Mouse (Mus musculus) heart, embryonic 11.5 days (tissue): ENCODE data around the gene 4930442H23Rik. TPM values are rescaled to one million over a fixed set of nuclear protein-coding genes. Genes with fewer than 3 reads are reported as not detected.
A peak's percentile ranks its signal among the peaks of the same experiment; 100 is the strongest.

Experiments
- ATAC-seq: fragments of 200-750 bp; cut with Nextera tagmentation; replicated peaks from 2 replicates; pipeline ENCODE4 v1.8.0; 2017; ENCODE audit warnings: moderate library complexity; ENCODE audit not compliant: insufficient number of reproducible peaks, low FRiP score, low TSS enrichment
- H3K27ac ChIP-seq: fragments of 300-500 bp; sonication (generic); 2 replicates; pipeline ENCODE4 v1.5.1; 2014; ENCODE audit warnings: mild to moderate bottlenecking, low read depth, low read length
- H3K27me3 ChIP-seq: fragments of 300-500 bp; sonication (generic); 2 replicates; pipeline ENCODE4 v1.6.1; 2014; ENCODE audit warnings: mild to moderate bottlenecking, low read length, mixed read lengths; ENCODE audit not compliant: control insufficient read depth, insufficient read depth
- H3K36me3 ChIP-seq: fragments of 300-500 bp; sonication (generic); 2 replicates; pipeline ENCODE4 v1.6.1; 2014; ENCODE audit warnings: mild to moderate bottlenecking, low read length, moderate library complexity, mixed read lengths; ENCODE audit not compliant: control insufficient read depth, insufficient read depth
- H3K4me1 ChIP-seq: fragments of 300-500 bp; sonication (generic); 2 replicates; pipeline ENCODE4 v1.6.1; 2014; ENCODE audit warnings: low read length; ENCODE audit not compliant: control insufficient read depth, insufficient read depth
- H3K4me2 ChIP-seq: fragments of 300-500 bp; sonication (generic); 2 replicates; pipeline ENCODE4 v1.6.1; 2014; ENCODE audit warnings: mild to moderate bottlenecking, moderate library complexity
- H3K4me3 ChIP-seq: fragments of 300-500 bp; sonication (generic); 2 replicates; pipeline ENCODE4 v1.5.1; 2014; ENCODE audit warnings: low read depth, low read length
- H3K9ac ChIP-seq: fragments of 300-500 bp; sonication (generic); 2 replicates; pipeline ENCODE4 v1.6.1; 2014; ENCODE audit warnings: mild to moderate bottlenecking, low read depth, low read length, moderate library complexity
- H3K9me3 ChIP-seq: fragments of 300-500 bp; sonication (generic); replicated peaks from 2 replicates; pipeline ENCODE4 v1.6.1; 2016; ENCODE audit warnings: low read length; ENCODE audit not compliant: control insufficient read depth
- WGBS: fragments of 180-500 bp; shearing (Covaris S2); extraction: QIAGEN DNeasy Blood & Tissue Kit; methylation state at CpG from one replicate; pipeline ENCODE4 v1.1.7; 2014; ENCODE audit not compliant: insufficient replicate concordance; 5-methylcytosine and 5-hydroxymethylcytosine counted together
- polyA plus RNA-seq: library from polyadenylated mRNA; unstranded; fragments of >200 nt; fragmentation: Nextera tagmentation; extraction: Ambion mirVana; gene quantifications from 2 replicates; pipeline ENCODE4 v1.2.1, GENCODE M21; 2014

Gene 4930442H23Rik
- polyA plus RNA-seq, 1 experiment from 2014 or later: 0.21 TPM

GRCm38 (mm10) chr10:81135831-81136705 lies 47.6 kb downstream of the 4930442H23Rik start:
- Histone ChIP-seq H3K36me3 (no peaks in the 10 kb centered on the region), H3K4me3 (peak overlapping the region; percentile 68), H3K27me3 (peaks cover 15% of the 10 kb centered on the region), H3K9me3 (no peaks in the 10 kb centered on the region), H3K27ac (peak overlapping the region; percentile 94), H3K4me1 (peaks cover 26% of the 10 kb centered on the region), H3K4me2 (peak overlapping the region; percentile 96), H3K9ac (peak overlapping the region; percentile 87)
- under 1% methylated on average over 64 of the region's 86 CpGs for WGBS
- peak; percentile 31 for ATAC-seq

- ATAC-seq: no peak
- Histone ChIP-seq H3K4me1 (peaks cover 17% of the 10 kb centered on the region), H3K9me3 (no peaks in the 10 kb centered on the region), H3K27ac (peak within 1 kb of the TSS; percentile 94), H3K9ac (peak within 1 kb of the TSS; percentile 87), H3K27me3 (peaks cover 15% of the 10 kb centered on the region), H3K4me2 (peak within 1 kb of the TSS; percentile 96), H3K4me3 (peak within 1 kb of the TSS; percentile 68), H3K36me3 (no peaks in the 10 kb centered on the region)
- WGBS: 3% methylated on average over 40 of the region's 41 CpGs
These were observed 48.5 kb downstream of the 4930442H23Rik start, which contains the start of gene Zbtb7a for GRCm38 (mm10) chr10:81134966-81135681. Gene Zbtb7a, plus strand, starts transcription at chr10:81135220.

GRCm38 (mm10) chr10:81134181-81134587 lies 49.5 kb downstream of the 4930442H23Rik start:
- 2% methylated on average over 16 of the region's 16 CpGs for WGBS
- no peaks in the 10 kb centered on the region for H3K36me3 ChIP-seq
- H3K9ac ChIP-seq: peak overlapping the region; percentile 43; the same call in 1 of the 2 replicates
- peak overlapping the region; percentile 19 for H3K4me3 ChIP-seq
- ATAC-seq: no peak
- peak overlapping the region; percentile 96 for H3K4me2 ChIP-seq
- no peaks in the 10 kb centered on the region for H3K9me3 ChIP-seq
- H3K4me1 ChIP-seq: peaks cover 11% of the 10 kb centered on the region
- H3K27ac ChIP-seq: no peak overlapping the region
- H3K27me3 ChIP-seq: peaks cover 15% of the 10 kb centered on the region

Other genes with a start within 250 kb of the 4930442H23Rik start
- gene Gng7, start 168.9 kb downstream of the 4930442H23Rik start, polyA plus RNA-seq: 1.4 TPM in 2 replicates
- gene Diras1, start 158.2 kb downstream of the 4930442H23Rik start, polyA plus RNA-seq: 0.13 TPM in 1 of 2 replicates, not detected in the other
- 3.9 and 4.1 TPM in 2 replicates for gene Slc39a3, start 146.4 kb downstream of the 4930442H23Rik start, polyA plus RNA-seq
- 130 and 159 TPM in 2 replicates for gene Sgta, start 123.7 kb downstream of the 4930442H23Rik start, polyA plus RNA-seq
- 30.9 and 31.1 TPM in 2 replicates for gene Thop1, start 113.8 kb downstream of the 4930442H23Rik start, polyA plus RNA-seq
- 0.37 and 1.0 TPM in 2 replicates for gene Creb3l3, start 85.0 kb downstream of the 4930442H23Rik start, polyA plus RNA-seq
- gene Map2k2, start 77.9 kb downstream of the 4930442H23Rik start, polyA plus RNA-seq: 153 and 154 TPM in 2 replicates
- 10.6 and 10.8 TPM in 2 replicates for gene Zbtb7a, start 48.6 kb downstream of the 4930442H23Rik start, polyA plus RNA-seq
- gene Pias4, start 15.9 kb downstream of the 4930442H23Rik start, polyA plus RNA-seq: 39.4 and 39.7 TPM in 2 replicates
- 313 and 338 TPM in 2 replicates for gene Eef2, start 7.2 kb downstream of the 4930442H23Rik start, polyA plus RNA-seq
- gene Dapk3, start 844 bp downstream of the 4930442H23Rik start, polyA plus RNA-seq: 44.1 and 47.4 TPM in 2 replicates
- gene Nmrk2, start 18.2 kb upstream of the 4930442H23Rik start, polyA plus RNA-seq: 2.2 and 3.6 TPM in 2 replicates
- 0.60 and 0.83 TPM in 2 replicates for gene Atcay, start 47.0 kb upstream of the 4930442H23Rik start, polyA plus RNA-seq
- gene Zfr2, start 49.3 kb upstream of the 4930442H23Rik start, polyA plus RNA-seq: 2.3 and 3.7 TPM in 2 replicates
- 1.0 and 1.7 TPM in 2 replicates for gene Matk, start 69.1 kb upstream of the 4930442H23Rik start, polyA plus RNA-seq
- gene Mrpl54, start 83.1 kb upstream of the 4930442H23Rik start, polyA plus RNA-seq: 247 and 257 TPM in 2 replicates
- 41.2 and 44.1 TPM in 2 replicates for gene Apba3, start 83.1 kb upstream of the 4930442H23Rik start, polyA plus RNA-seq
- gene Tjp3, start 107.7 kb upstream of the 4930442H23Rik start, polyA plus RNA-seq: 0.90 and 1.4 TPM in 2 replicates
- gene Pip5k1c, start 109.1 kb upstream of the 4930442H23Rik start, polyA plus RNA-seq: 30.2 and 32.1 TPM in 2 replicates
- gene Cactin, start 137.3 kb upstream of the 4930442H23Rik start, polyA plus RNA-seq: 20.2 and 25.0 TPM in 2 replicates
- gene Tbxa2r, start 144.9 kb upstream of the 4930442H23Rik start, polyA plus RNA-seq: 10.9 and 11.2 TPM in 2 replicates
- not detected in 2 replicates for gene Gipc3, start 159.4 kb upstream of the 4930442H23Rik start, polyA plus RNA-seq
- 102 and 107 TPM in 2 replicates for gene Hmg20b, start 166.6 kb upstream of the 4930442H23Rik start, polyA plus RNA-seq
- gene Mfsd12, start 173.6 kb upstream of the 4930442H23Rik start, polyA plus RNA-seq: 4.6 and 4.7 TPM in 2 replicates
- 0.23 and 0.67 TPM in 2 replicates for gene 4930404N11Rik, start 182.0 kb upstream of the 4930442H23Rik start, polyA plus RNA-seq
- gene Fzr1, start 194.7 kb upstream of the 4930442H23Rik start, polyA plus RNA-seq: 66.1 and 70.0 TPM in 2 replicates
- 47.5 and 61.4 TPM in 2 replicates for gene Dohh, start 200.6 kb upstream of the 4930442H23Rik start, polyA plus RNA-seq
- gene Gm48551, start 200.6 kb upstream of the 4930442H23Rik start, polyA plus RNA-seq: 1.4 and 2.9 TPM in 2 replicates
- 0.55 and 1.2 TPM in 2 replicates for gene Gm48552, start 205.2 kb upstream of the 4930442H23Rik start, polyA plus RNA-seq
- gene Smim24, start 209.2 kb upstream of the 4930442H23Rik start, polyA plus RNA-seq: 4.2 and 5.8 TPM in 2 replicates